Mouse (Mus musculus) thymus, postnatal 10 days (tissue): Measurements from ENCODE around the gene Pex11a.

Experiments
- DNase-seq, 2 experiments: peaks; one replicate each; pipeline ENCODE4 v3.0.0; 2021; ENCODE audit warnings: low spot score in 2 of 2

The Pex11a gene

GRCm38 (mm10) chr7:79738913-79739312 lies 4.0 kb downstream of the Pex11a start:
- no peak for DNase-seq

GRCm38 (mm10) chr7:79736511-79736910 lies 6.4 kb downstream of the Pex11a start:
- no peak for DNase-seq

- DNase-seq: no peak
Measured at GRCm38 (mm10) chr7:79734563-79734962, 8.4 kb downstream of the Pex11a start.

- DNase-seq: no peak
Measured at GRCm38 (mm10) chr7:79732622-79733021, 10.3 kb downstream of the Pex11a start, which contains the start of gene Plin1. Gene Plin1 (minus strand): TSS chr7:79732903.

- DNase-seq: no peak
Measured at GRCm38 (mm10) chr7:79731438-79731837, 11.5 kb downstream of the Pex11a start.

- DNase-seq: no peak
Measured at GRCm38 (mm10) chr7:79729743-79730370, 13.1 kb downstream of the Pex11a start.

GRCm38 (mm10) chr7:79729169-79729568 lies 13.8 kb downstream of the Pex11a start:
- DNase-seq: peak; percentile 38 to 77

- peak; percentile 52 to 77 for DNase-seq
Measured at GRCm38 (mm10) chr7:79728219-79728618, 14.7 kb downstream of the Pex11a start.

- DNase-seq: peak; percentile 47 to 73
Measured at GRCm38 (mm10) chr7:79727091-79727490, 15.8 kb downstream of the Pex11a start.

GRCm38 (mm10) chr7:79721386-79721977 lies 21.4 kb downstream of the Pex11a start:
- DNase-seq: peak; percentile 62 to 77

- peak; percentile 79 to 85 for DNase-seq
Measured at GRCm38 (mm10) chr7:79715187-79715981, 27.5 kb downstream of the Pex11a start, which contains the start of gene Kif7. Gene Kif7 (minus strand): TSS chr7:79715720.

GRCm38 (mm10) chr7:79710831-79711230 lies 32.1 kb downstream of the Pex11a start:
- no peak for DNase-seq

GRCm38 (mm10) chr7:79710130-79710607 lies 32.8 kb downstream of the Pex11a start:
- no peak for DNase-seq

GRCm38 (mm10) chr7:79705210-79705609 lies 37.7 kb downstream of the Pex11a start:
- DNase-seq: no peak

GRCm38 (mm10) chr7:79702755-79703154 lies 40.2 kb downstream of the Pex11a start:
- no peak for DNase-seq

GRCm38 (mm10) chr7:79696495-79696894 lies 46.4 kb downstream of the Pex11a start:
- no peak for DNase-seq
